Mouse (Mus musculus) ES-E14 (cell line): ENCODE data around the gene Rnasek.

Experiments used
- MAFK ChIP-seq: IDR thresholded peaks from 2 replicates; pipeline ENCODE4 v1.6.1; 2014; ENCODE audit warnings: mild to moderate bottlenecking, low read depth, low read length, inconsistent platforms; ENCODE audit not compliant: insufficient read depth
- ZC3H11A ChIP-seq: IDR thresholded peaks from 2 replicates; pipeline ENCODE4 v1.6.1; 2012; ENCODE audit warnings: low read depth, mild to moderate bottlenecking, inconsistent platforms, low read length, borderline replicate concordance
- ZNF384 ChIP-seq: IDR thresholded peaks from 2 replicates; pipeline ENCODE4 v1.6.1; 2012; ENCODE audit warnings: low read depth, low read length, inconsistent platforms

DNA sequence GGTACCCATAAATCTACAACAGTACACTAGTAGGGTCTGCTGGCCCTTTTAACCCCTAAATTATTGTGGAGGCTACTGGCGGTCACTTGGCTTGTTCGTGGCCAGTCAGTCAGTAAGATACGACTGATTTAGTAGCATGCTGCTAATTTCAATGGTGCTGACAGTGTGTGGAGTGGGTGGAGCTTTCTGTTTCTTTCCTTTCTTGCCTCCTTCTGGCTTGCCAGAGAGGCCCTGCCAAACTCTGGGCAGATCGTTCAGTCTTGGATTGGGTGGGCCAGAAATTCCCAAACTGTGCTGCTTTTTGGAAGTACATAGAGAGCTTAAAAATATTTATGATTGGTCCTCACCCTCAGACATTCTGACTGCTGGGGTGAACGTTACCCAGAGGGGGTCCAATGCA lies 12.5 kb downstream of the Rnasek start:
- TF ChIP-seq ZC3H11A (no peak), ZNF384 (no peak), MAFK (no peak)
